Mouse (Mus musculus) hindbrain, embryonic 12.5 days (tissue): ENCODE measurements at regions not wholly inside any gene's neighbourhood (a gene's known extent, or its start where the extent isn't known, plus 50 kb on each side); places are given as distances from the start of the nearest gene placed in this dataset.

Experiments
- ATAC-seq: fragments of 200-750 bp; cut with Nextera tagmentation; 2 replicates; pipeline ENCODE4 v1.8.0; 2017; ENCODE audit warnings: moderate TSS enrichment; ENCODE audit not compliant: low FRiP score
- H3K27ac ChIP-seq: fragments of 300-500 bp; sonication (generic); 2 replicates; pipeline ENCODE4 v1.5.1; 2016; ENCODE audit warnings: mild to moderate bottlenecking
- H3K27me3 ChIP-seq: fragments of 300-500 bp; sonication (generic); 2 replicates; pipeline ENCODE4 v1.6.1; 2016; ENCODE audit warnings: mild to moderate bottlenecking
- H3K36me3 ChIP-seq: fragments of 300-500 bp; sonication (generic); 2 replicates; pipeline ENCODE4 v1.6.1; 2016; ENCODE audit warnings: mild to moderate bottlenecking
- H3K4me1 ChIP-seq: fragments of 300-500 bp; sonication (generic); 2 replicates; pipeline ENCODE4 v1.6.1; 2016
- H3K4me2 ChIP-seq: fragments of 300-500 bp; sonication (generic); replicated peaks from 2 replicates; pipeline ENCODE4 v1.6.1; 2016; ENCODE audit warnings: mild to moderate bottlenecking
- H3K4me3 ChIP-seq: fragments of 300-500 bp; sonication (generic); 2 replicates; pipeline ENCODE4 v1.5.1; 2016; ENCODE audit warnings: mild to moderate bottlenecking
- H3K9ac ChIP-seq: fragments of 300-500 bp; sonication (generic); 2 replicates; pipeline ENCODE4 v1.6.1; 2016; ENCODE audit warnings: mild to moderate bottlenecking, moderate library complexity
- H3K9me3 ChIP-seq: fragments of 300-500 bp; sonication (generic); replicated peaks from 2 replicates; pipeline ENCODE4 v1.6.1; 2016; ENCODE audit warnings: mild to moderate bottlenecking
- WGBS: fragments of 180-500 bp; shearing (Covaris S2); methylation state at CpG from one replicate; pipeline ENCODE4 v1.1.7; 2016; 5-methylcytosine and 5-hydroxymethylcytosine counted together

GRCm38 (mm10) chr17:58598911-58599310 lies 392.3 kb downstream of the Pdzph1 start:
- H3K4me1 ChIP-seq: no peaks in the 10 kb centered on the region
- ATAC-seq: peak; percentile 72
- 64% methylated on average over 1 of the region's 1 CpGs for WGBS
- no peak overlapping the region for H3K27ac ChIP-seq
- no peak overlapping the region for H3K4me2 ChIP-seq
- no peak overlapping the region for H3K9ac ChIP-seq
- no peak overlapping the region for H3K4me3 ChIP-seq
- H3K36me3 ChIP-seq: no peaks in the 10 kb centered on the region
- no peaks in the 10 kb centered on the region for H3K9me3 ChIP-seq
- no peaks in the 10 kb centered on the region for H3K27me3 ChIP-seq

- no peaks in the 10 kb centered on the region for H3K9me3 ChIP-seq
- H3K27me3 ChIP-seq: no peaks in the 10 kb centered on the region
- no peaks in the 10 kb centered on the region for H3K4me1 ChIP-seq
- no peak overlapping the region for H3K4me2 ChIP-seq
- no peak overlapping the region for H3K9ac ChIP-seq
- no peak overlapping the region for H3K27ac ChIP-seq
- no peaks in the 10 kb centered on the region for H3K36me3 ChIP-seq
- H3K4me3 ChIP-seq: no peak overlapping the region
- no peak for ATAC-seq
Observed at GRCm38 (mm10) chr17:58596661-58597060, 394.5 kb downstream of the Pdzph1 start.

GRCm38 (mm10) chr17:58587946-58588345 lies 403.2 kb downstream of the Pdzph1 start:
- H3K9me3 ChIP-seq: no peaks in the 10 kb centered on the region
- H3K27me3 ChIP-seq: no peaks in the 10 kb centered on the region
- no peak overlapping the region for H3K27ac ChIP-seq
- 0 out of 2 replicates have a peak, but pooled peaks have one; percentile 38 for ATAC-seq
- H3K4me1 ChIP-seq: no peaks in the 10 kb centered on the region
- H3K36me3 ChIP-seq: no peaks in the 10 kb centered on the region
- no peak overlapping the region for H3K4me3 ChIP-seq
- WGBS: 60% methylated on average over 2 of the region's 2 CpGs
- H3K4me2 ChIP-seq: no peak overlapping the region
- H3K9ac ChIP-seq: no peak overlapping the region

- no peak for ATAC-seq
Observed at GRCm38 (mm10) chr17:58572885-58573284, 418.3 kb downstream of the Pdzph1 start.

More at GRCm38 (mm10) chr17:58572885-58573284, 418.3 kb downstream of the Pdzph1 start:
- H3K9me3 ChIP-seq: no peaks in the 10 kb centered on the region
- no peak overlapping the region for H3K4me3 ChIP-seq
- H3K4me2 ChIP-seq: no peak overlapping the region
- H3K4me1 ChIP-seq: no peaks in the 10 kb centered on the region
- H3K36me3 ChIP-seq: no peaks in the 10 kb centered on the region
- WGBS: 86% methylated on average over 2 of the region's 2 CpGs
- H3K27ac ChIP-seq: no peak overlapping the region
- no peaks in the 10 kb centered on the region for H3K27me3 ChIP-seq
- H3K9ac ChIP-seq: no peak overlapping the region
